Mouse (Mus musculus): ENCODE measurements around the gene Hnf1b. TPM values are rescaled to one million over a fixed set of nuclear protein-coding genes. Genes with fewer than 3 reads are reported as not detected.

The Hnf1b gene
- polyA plus RNA-seq, 2 experiments: 1.8 to 2.4 TPM

- DNase-seq (ENCODE audit: low read depth in 3 of 3, low spot score in 3 of 3) (no peak), ATAC-seq (ENCODE audit: insufficient read depth) (no peak)
- no peak overlapping the region for H3K9ac ChIP-seq (replicated peaks)
- no peak overlapping the region for H3K27ac ChIP-seq
- H3K27me3 ChIP-seq (ENCODE audit: control insufficient read depth, insufficient read depth, low read length): no peaks in the 10 kb centered on the region
- no peak overlapping the region for H3K4me3 ChIP-seq (ENCODE audit: insufficient read depth in 1 of 2, low read depth in 2 of 2, low read length in 2 of 2)
- 63% methylated on average over 3 of the region's 3 CpGs for WGBS (ENCODE audit: insufficient replicate concordance)
- TF ChIP-seq EP300 (IDR thresholded peaks at IDR 0.05; ENCODE audit: low read depth): no peak
- TF ChIP-seq CTCF (IDR thresholded peaks at IDR 0.05; ENCODE audit: low read depth): no peak
- peaks cover 0 to 11% of the 10 kb centered on the region in 2 experiments; a peak in 2 of 4 replicates for H3K4me1 ChIP-seq (replicated peaks; ENCODE audit: control insufficient read depth in 2 of 2, insufficient read depth in 2 of 2, low read length in 1 of 2)
- H3K4me2 ChIP-seq (ENCODE audit: low read depth): no peak overlapping the region
- H3K9me3 ChIP-seq (ENCODE audit: control insufficient read depth, low read length): no peaks in the 10 kb centered on the region
- no peaks in the 10 kb centered on the region for H3K36me3 ChIP-seq (replicated peaks; ENCODE audit: control insufficient read depth, insufficient read depth, low read depth)
Observed at GRCm38 (mm10) chr11:83886746-83887145, 36.9 kb downstream of the Hnf1b start.

- no peak overlapping the region for H3K4me3 ChIP-seq (ENCODE audit: insufficient read depth in 1 of 2, low read depth in 2 of 2, low read length in 2 of 2)
- no peaks in the 10 kb centered on the region for H3K9me3 ChIP-seq (ENCODE audit: control insufficient read depth, low read length)
- 42% methylated on average over 6 of the region's 6 CpGs for WGBS (ENCODE audit: insufficient replicate concordance)
- H3K36me3 ChIP-seq (replicated peaks; ENCODE audit: control insufficient read depth, insufficient read depth, low read depth): no peaks in the 10 kb centered on the region
- no peak overlapping the region for H3K27ac ChIP-seq
- no peaks in the 10 kb centered on the region for H3K27me3 ChIP-seq (ENCODE audit: control insufficient read depth, insufficient read depth, low read length)
- ATAC-seq (ENCODE audit: insufficient read depth) (no peak), DNase-seq (ENCODE audit: low read depth in 3 of 3, low spot score in 3 of 3) (no peak)
- no peak overlapping the region for H3K9ac ChIP-seq (replicated peaks)
- no peak for TF ChIP-seq CTCF (IDR thresholded peaks at IDR 0.05; ENCODE audit: low read depth)
- no peak for TF ChIP-seq EP300 (IDR thresholded peaks at IDR 0.05; ENCODE audit: low read depth)
- 0 out of 4 replicates have a peak, but pooled peaks cover 0 to under 1% of the 10 kb centered on the region in 2 experiments for H3K4me1 ChIP-seq (replicated peaks; ENCODE audit: control insufficient read depth in 2 of 2, insufficient read depth in 2 of 2, low read length in 1 of 2)
- H3K4me2 ChIP-seq (ENCODE audit: low read depth): no peak overlapping the region
Observed at GRCm38 (mm10) chr11:83891366-83891765, 41.5 kb downstream of the Hnf1b start.

GRCm38 (mm10) chr11:83893325-83893724 is 43.5 kb downstream of the Hnf1b start:
- ATAC-seq (ENCODE audit: insufficient read depth) (no peak), DNase-seq (ENCODE audit: low read depth in 3 of 3, low spot score in 3 of 3) (no peak)
- TF ChIP-seq CTCF (IDR thresholded peaks at IDR 0.05; ENCODE audit: low read depth) (no peak), EP300 (IDR thresholded peaks at IDR 0.05; ENCODE audit: low read depth) (no peak)
- no peaks in the 10 kb centered on the region for H3K9me3 ChIP-seq (ENCODE audit: control insufficient read depth, low read length)
- H3K4me2 ChIP-seq (ENCODE audit: low read depth): no peak overlapping the region
- peaks cover 0 to 8% of the 10 kb centered on the region in 2 experiments; a peak in 2 of 4 replicates for H3K4me1 ChIP-seq (replicated peaks; ENCODE audit: control insufficient read depth in 2 of 2, insufficient read depth in 2 of 2, low read length in 1 of 2)
- no peaks in the 10 kb centered on the region for H3K27me3 ChIP-seq (ENCODE audit: control insufficient read depth, insufficient read depth, low read length)
- H3K9ac ChIP-seq (replicated peaks): no peak overlapping the region
- 73% methylated on average over 9 of the region's 9 CpGs for WGBS (ENCODE audit: insufficient replicate concordance)
- no peak overlapping the region for H3K27ac ChIP-seq
- no peak overlapping the region for H3K4me3 ChIP-seq (ENCODE audit: insufficient read depth in 1 of 2, low read depth in 2 of 2, low read length in 2 of 2)
- H3K36me3 ChIP-seq (replicated peaks; ENCODE audit: control insufficient read depth, insufficient read depth, low read depth): no peaks in the 10 kb centered on the region

- TF ChIP-seq CTCF (IDR thresholded peaks at IDR 0.05; ENCODE audit: low read depth) (no peak), EP300 (IDR thresholded peaks at IDR 0.05; ENCODE audit: low read depth) (no peak)
- Histone ChIP-seq H3K9ac (replicated peaks) (no peak overlapping the region), H3K27me3 (ENCODE audit: control insufficient read depth, insufficient read depth, low read length) (no peaks in the 10 kb centered on the region), H3K27ac (no peak overlapping the region), H3K4me2 (ENCODE audit: low read depth) (no peak overlapping the region), H3K4me1 (replicated peaks; ENCODE audit: control insufficient read depth in 2 of 2, insufficient read depth in 2 of 2, low read length in 1 of 2) (peaks cover 0 to 8% of the 10 kb centered on the region in 2 experiments; a peak in 2 of 4 replicates), H3K9me3 (ENCODE audit: control insufficient read depth, low read length) (no peaks in the 10 kb centered on the region), H3K4me3 (ENCODE audit: insufficient read depth in 1 of 2, low read depth in 2 of 2, low read length in 2 of 2) (no peak overlapping the region), H3K36me3 (replicated peaks; ENCODE audit: control insufficient read depth, insufficient read depth, low read depth) (no peaks in the 10 kb centered on the region)
- WGBS (ENCODE audit: insufficient replicate concordance): 58% methylated on average over 16 of the region's 16 CpGs
- DNase-seq (ENCODE audit: low read depth in 3 of 3, low spot score in 3 of 3) (no peak), ATAC-seq (ENCODE audit: insufficient read depth) (no peak)
Observed at GRCm38 (mm10) chr11:83896430-83897410, 46.9 kb downstream of the Hnf1b start.

- WGBS (ENCODE audit: insufficient replicate concordance): 47% methylated on average over 7 of the region's 7 CpGs
- Histone ChIP-seq H3K4me3 (ENCODE audit: insufficient read depth in 1 of 2, low read depth in 2 of 2, low read length in 2 of 2) (no peak overlapping the region), H3K4me1 (replicated peaks; ENCODE audit: control insufficient read depth in 2 of 2, insufficient read depth in 2 of 2, low read length in 1 of 2) (peaks cover 0 to 8% of the 10 kb centered on the region in 2 experiments; a peak in 2 of 4 replicates), H3K4me2 (ENCODE audit: low read depth) (no peak overlapping the region), H3K36me3 (replicated peaks; ENCODE audit: control insufficient read depth, insufficient read depth, low read depth) (no peaks in the 10 kb centered on the region), H3K27ac (no peak overlapping the region), H3K9me3 (ENCODE audit: control insufficient read depth, low read length) (no peaks in the 10 kb centered on the region), H3K9ac (replicated peaks) (no peak overlapping the region), H3K27me3 (ENCODE audit: control insufficient read depth, insufficient read depth, low read length) (no peaks in the 10 kb centered on the region)
- ATAC-seq (ENCODE audit: insufficient read depth) (no peak), DNase-seq (ENCODE audit: low read depth in 3 of 3, low spot score in 3 of 3) (no peak)
- no peak for TF ChIP-seq CTCF (IDR thresholded peaks at IDR 0.05; ENCODE audit: low read depth)
- TF ChIP-seq EP300 (IDR thresholded peaks at IDR 0.05; ENCODE audit: low read depth): no peak
Observed at GRCm38 (mm10) chr11:83897569-83897968, 47.7 kb downstream of the Hnf1b start.
